Mouse (Mus musculus): Measurements from ENCODE around the gene B3galt4. TPM values are rescaled to one million over a fixed set of nuclear protein-coding genes. Genes with fewer than 3 reads are reported as not detected.
A peak's percentile ranks its signal among the peaks of the same experiment; 100 is the strongest.

B3galt4 gene
- total and polyA plus RNA-seq, 2 experiments from 2014 or later = 9.8 to 11.7 TPM

DNA sequence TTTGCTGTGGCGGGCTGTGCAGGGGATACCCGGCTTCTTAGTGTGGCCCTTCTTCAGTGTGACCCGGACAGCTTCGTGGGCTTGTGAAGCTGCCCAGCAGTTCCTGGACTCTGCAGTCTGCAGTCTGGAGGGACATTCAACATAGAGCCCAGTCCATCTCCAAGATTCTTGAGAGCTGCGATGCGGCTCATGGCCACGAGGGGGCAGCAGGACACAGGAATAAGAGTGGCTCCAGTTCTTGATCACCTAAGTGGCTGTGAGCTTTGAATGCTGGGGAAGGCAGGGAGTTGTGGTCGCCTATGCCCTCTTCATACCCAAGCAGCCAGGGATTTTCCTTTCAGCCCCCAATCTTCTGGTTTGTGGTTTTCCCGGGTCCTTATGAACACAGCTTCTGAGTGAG lies 17.2 kb upstream of the B3galt4 start:
- Histone ChIP-seq H3K4me1 (ENCODE audit: insufficient read depth) (no peaks in the 10 kb centered on the region), H3K27me3 (ENCODE audit: insufficient read depth, low read length) (no peaks in the 10 kb centered on the region), H3K27ac (ENCODE audit: low read depth, low read length) (no peak overlapping the region), H3K9ac (no peak overlapping the region), H3K4me2 (ENCODE audit: low read depth) (no peak overlapping the region), H3K4me3 (ENCODE audit: low read depth, low read length) (no peak overlapping the region), H3K36me3 (ENCODE audit: insufficient read depth) (peaks cover 17% of the 10 kb centered on the region), H3K9me3 (ENCODE audit: low read length) (no peaks in the 10 kb centered on the region)
- WGBS = 4% methylated on average over 9 of the region's 9 CpGs
- ATAC-seq (peak; percentile 90), DNase-seq (peak; percentile 89)
- peak; percentile 95 for TF ChIP-seq CTCF (IDR thresholded peaks at IDR 0.05; ENCODE audit: low read depth)

DNA sequence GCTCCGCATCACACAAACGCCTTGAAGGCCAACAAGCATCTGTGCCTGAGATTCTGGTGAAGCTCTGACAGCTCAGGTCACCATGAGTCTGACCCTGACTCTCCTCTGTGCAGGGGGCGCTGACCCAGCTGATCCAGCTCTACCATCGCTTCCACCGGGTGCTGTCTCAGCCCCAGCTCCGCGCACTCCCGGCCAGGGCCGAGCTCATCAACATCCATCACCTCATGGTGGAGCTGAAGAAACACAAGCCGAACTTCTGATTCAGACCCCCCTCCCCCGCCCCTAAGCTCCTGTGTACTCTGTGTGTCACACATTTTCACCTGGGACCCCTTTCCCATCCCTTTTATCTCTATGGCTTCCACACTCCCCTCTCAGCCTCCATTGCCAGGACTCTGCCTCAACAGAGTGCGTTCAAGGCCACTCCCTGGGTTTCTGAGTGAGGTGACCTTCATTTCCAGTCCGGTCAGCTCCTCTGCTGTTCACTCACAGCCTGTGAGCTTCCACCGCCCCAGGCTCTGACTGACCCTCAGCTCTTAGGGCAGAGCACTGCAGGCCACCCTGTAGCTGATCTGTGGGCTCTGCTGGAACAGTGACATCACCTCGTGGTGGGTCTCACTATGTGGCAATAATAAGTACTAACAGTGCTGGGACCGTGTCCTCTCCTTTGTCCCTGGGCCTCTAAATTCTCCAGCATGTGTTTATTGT lies 14.7 kb upstream of the B3galt4 start:
- H3K27me3 ChIP-seq (ENCODE audit: insufficient read depth, low read length) = no peaks in the 10 kb centered on the region
- TF ChIP-seq CTCF (IDR thresholded peaks at IDR 0.05; ENCODE audit: low read depth) = no peak
- no peaks in the 10 kb centered on the region for H3K4me1 ChIP-seq (ENCODE audit: insufficient read depth)
- H3K4me3 ChIP-seq (ENCODE audit: low read depth, low read length) = no peak overlapping the region
- H3K9ac ChIP-seq = no peak overlapping the region
- WGBS = 89% methylated on average over 16 of the region's 16 CpGs
- ATAC-seq = no peak
- no peak overlapping the region for H3K4me2 ChIP-seq (ENCODE audit: low read depth)
- no peak for DNase-seq
- H3K9me3 ChIP-seq (ENCODE audit: low read length) = no peaks in the 10 kb centered on the region
- H3K36me3 ChIP-seq (ENCODE audit: insufficient read depth) = peaks cover 40% of the 10 kb centered on the region
- H3K27ac ChIP-seq (ENCODE audit: low read depth, low read length) = no peak overlapping the region

DNA sequence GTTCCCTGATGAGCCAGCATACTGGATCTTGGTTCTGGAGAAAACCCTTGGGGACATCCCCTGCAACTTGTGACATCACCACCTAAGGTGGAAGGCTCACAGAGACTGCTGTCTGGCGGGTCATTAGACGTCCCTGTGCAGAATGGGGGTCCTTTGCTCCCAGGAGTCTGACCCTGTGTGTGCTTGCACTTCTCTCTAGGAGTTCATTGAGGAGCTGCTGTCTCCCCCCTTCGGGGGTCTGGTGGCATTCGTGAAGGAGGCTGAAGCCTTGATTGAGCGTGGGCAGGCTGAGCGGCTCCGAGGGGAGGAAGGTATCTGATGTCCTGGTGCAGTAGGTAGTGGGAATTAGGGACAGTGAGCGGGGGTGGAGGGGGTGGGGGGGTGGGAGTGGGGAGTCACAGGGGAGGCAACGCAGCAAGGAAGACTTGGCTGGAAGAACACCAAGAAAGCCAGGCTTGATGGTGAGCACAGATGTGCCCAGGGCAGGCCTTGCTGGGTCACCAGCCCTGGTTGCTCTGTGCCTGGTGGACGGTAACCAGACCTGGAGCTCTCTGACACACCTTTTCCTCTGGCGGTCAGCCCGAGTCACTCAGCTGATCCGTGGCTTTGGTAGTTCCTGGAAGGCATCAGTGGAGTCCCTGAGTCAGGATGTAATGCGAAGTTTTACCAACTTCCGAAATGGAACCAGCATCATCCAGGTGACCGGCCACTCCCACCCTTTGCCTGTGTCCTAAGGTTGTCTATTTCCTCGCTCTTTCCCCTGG lies 14.0 kb upstream of the B3galt4 start:
- Histone ChIP-seq H3K4me3 (ENCODE audit: low read depth, low read length) (no peak overlapping the region), H3K27ac (ENCODE audit: low read depth, low read length) (no peak overlapping the region), H3K36me3 (ENCODE audit: insufficient read depth) (peaks cover 47% of the 10 kb centered on the region), H3K9ac (no peak overlapping the region), H3K9me3 (ENCODE audit: low read length) (no peaks in the 10 kb centered on the region), H3K27me3 (ENCODE audit: insufficient read depth, low read length) (no peaks in the 10 kb centered on the region), H3K4me2 (ENCODE audit: low read depth) (no peak overlapping the region), H3K4me1 (ENCODE audit: insufficient read depth) (no peaks in the 10 kb centered on the region)
- ATAC-seq = no peak
- DNase-seq = no peak
- TF ChIP-seq CTCF (IDR thresholded peaks at IDR 0.05; ENCODE audit: low read depth) = no peak
- 91% methylated on average over 17 of the region's 17 CpGs for WGBS

DNA sequence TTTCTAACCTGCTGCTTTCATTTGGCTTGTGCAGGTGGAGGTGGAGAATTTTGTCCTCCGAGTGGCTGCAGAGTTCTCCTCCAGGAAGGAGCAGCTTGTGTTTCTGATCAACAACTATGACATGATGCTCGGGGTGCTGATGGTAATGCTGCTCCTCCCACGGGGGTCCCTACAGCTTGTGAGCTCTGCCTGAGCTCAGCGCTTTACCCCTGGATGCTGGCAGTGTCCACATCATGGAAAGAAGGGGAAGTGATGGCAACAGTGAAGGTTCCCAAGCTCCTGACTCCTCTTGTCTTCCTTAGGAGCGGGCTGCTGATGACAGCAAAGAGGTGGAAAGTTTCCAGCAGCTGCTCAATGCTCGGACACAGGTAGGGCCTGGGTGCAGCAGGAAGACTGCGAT lies 11.6 kb upstream of the B3galt4 start:
- 93% methylated on average over 7 of the region's 7 CpGs for WGBS
- no peak overlapping the region for H3K4me3 ChIP-seq (ENCODE audit: low read depth, low read length)
- H3K27me3 ChIP-seq (ENCODE audit: insufficient read depth, low read length) = no peaks in the 10 kb centered on the region

DNA sequence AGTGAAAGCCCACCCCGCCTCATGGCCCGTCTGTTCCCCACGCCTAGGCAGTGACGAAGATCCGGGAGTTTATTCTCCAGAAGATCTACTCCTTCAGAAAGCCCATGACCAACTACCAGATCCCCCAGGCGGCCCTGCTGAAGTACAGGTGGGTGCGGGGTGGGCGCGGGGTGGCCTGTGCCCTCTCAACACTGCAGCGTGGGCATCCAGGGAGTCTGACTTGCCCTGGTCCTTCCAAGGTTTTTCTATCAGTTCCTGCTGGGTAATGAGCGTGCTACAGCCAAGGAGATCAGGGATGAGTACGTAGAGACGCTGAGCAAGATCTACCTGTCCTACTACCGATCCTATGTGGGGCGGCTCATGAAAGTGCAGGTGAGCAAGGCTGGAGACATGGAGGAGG lies 8.7 kb upstream of the B3galt4 start:
- H3K9me3 ChIP-seq (ENCODE audit: low read length) = no peaks in the 10 kb centered on the region
- H3K4me3 ChIP-seq (ENCODE audit: low read depth, low read length) = no peak overlapping the region
- H3K27ac ChIP-seq (ENCODE audit: low read depth, low read length) = no peak overlapping the region
- no peak overlapping the region for H3K9ac ChIP-seq
- WGBS = 94% methylated on average over 15 of the region's 15 CpGs
- no peak overlapping the region for H3K4me2 ChIP-seq (ENCODE audit: low read depth)
- no peaks in the 10 kb centered on the region for H3K27me3 ChIP-seq (ENCODE audit: insufficient read depth, low read length)
- no peaks in the 10 kb centered on the region; the same call in 1 of the 2 replicates for H3K4me1 ChIP-seq (ENCODE audit: insufficient read depth)
- peaks cover 57% of the 10 kb centered on the region for H3K36me3 ChIP-seq (ENCODE audit: insufficient read depth)
- ATAC-seq (no peak), DNase-seq (no peak)
- no peak for TF ChIP-seq CTCF (IDR thresholded peaks at IDR 0.05; ENCODE audit: low read depth)

More for the DNA sequence above, 11.6 kb upstream of the B3galt4 start:
- H3K4me1 ChIP-seq (ENCODE audit: insufficient read depth) = no peaks in the 10 kb centered on the region
- no peak overlapping the region for H3K4me2 ChIP-seq (ENCODE audit: low read depth)
- peaks cover 69% of the 10 kb centered on the region for H3K36me3 ChIP-seq (ENCODE audit: insufficient read depth)
- no peak for ATAC-seq
- no peak overlapping the region for H3K27ac ChIP-seq (ENCODE audit: low read depth, low read length)
- no peak overlapping the region for H3K9ac ChIP-seq
- no peak for DNase-seq
- no peaks in the 10 kb centered on the region for H3K9me3 ChIP-seq (ENCODE audit: low read length)
- no peak for TF ChIP-seq CTCF (IDR thresholded peaks at IDR 0.05; ENCODE audit: low read depth)

DNA sequence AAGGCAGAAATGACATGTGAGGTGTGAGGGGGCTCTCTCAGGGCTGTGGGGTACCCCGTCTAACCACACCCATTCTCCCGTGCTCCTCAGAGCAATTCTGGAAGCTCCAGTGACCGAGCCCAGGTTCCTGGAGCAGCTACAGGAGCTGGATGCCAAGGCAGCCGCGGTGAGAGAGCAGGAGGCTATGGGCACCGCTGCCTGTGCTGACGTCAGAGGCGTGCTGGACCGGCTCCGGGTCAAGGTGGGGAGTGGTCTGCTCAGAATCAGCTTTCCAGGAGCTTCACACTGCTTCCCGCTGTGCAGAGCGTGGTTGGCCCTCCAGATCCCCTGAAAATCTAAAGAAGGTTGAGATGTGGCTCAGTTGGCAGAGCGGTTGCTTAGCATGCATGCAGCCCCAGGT lies 7.8 kb upstream of the B3galt4 start:
- no peaks in the 10 kb centered on the region for H3K9me3 ChIP-seq (ENCODE audit: low read length)
- no peaks in the 10 kb centered on the region for H3K27me3 ChIP-seq (ENCODE audit: insufficient read depth, low read length)
- WGBS = 96% methylated on average over 13 of the region's 13 CpGs
- H3K4me2 ChIP-seq (ENCODE audit: low read depth) = no peak overlapping the region
- H3K9ac ChIP-seq = no peak overlapping the region
- no peak for TF ChIP-seq CTCF (IDR thresholded peaks at IDR 0.05; ENCODE audit: low read depth)
- peaks cover 8% of the 10 kb centered on the region; the same call in 1 of the 2 replicates for H3K4me1 ChIP-seq (ENCODE audit: insufficient read depth)
- ATAC-seq = no peak
- no peak overlapping the region for H3K27ac ChIP-seq (ENCODE audit: low read depth, low read length)
- H3K4me3 ChIP-seq (ENCODE audit: low read depth, low read length) = no peak overlapping the region
- DNase-seq = no peak
- peaks cover 57% of the 10 kb centered on the region for H3K36me3 ChIP-seq (ENCODE audit: insufficient read depth)

DNA sequence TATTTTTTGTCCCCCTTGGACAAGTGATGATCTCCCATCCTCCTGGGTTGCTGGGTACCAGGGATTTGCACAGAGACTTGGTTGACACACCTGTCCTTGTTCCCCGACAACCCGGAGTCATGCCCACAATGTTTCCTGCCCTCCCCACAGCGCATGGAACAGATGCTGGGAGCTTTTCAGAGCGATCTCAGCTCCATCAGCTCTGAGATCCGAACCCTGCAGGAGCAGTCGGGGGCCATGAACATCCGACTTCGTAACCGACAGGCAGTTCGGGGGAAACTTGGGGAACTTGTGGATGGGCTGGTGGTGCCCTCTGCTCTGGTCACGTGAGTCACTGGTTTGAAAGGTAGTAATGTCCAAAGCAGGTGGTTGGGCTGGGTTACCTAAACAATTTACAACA lies 7.2 kb upstream of the B3galt4 start:
- peaks cover 8% of the 10 kb centered on the region; the same call in 1 of the 2 replicates for H3K4me1 ChIP-seq (ENCODE audit: insufficient read depth)
- H3K36me3 ChIP-seq (ENCODE audit: insufficient read depth) = peaks cover 60% of the 10 kb centered on the region
- no peak for TF ChIP-seq CTCF (IDR thresholded peaks at IDR 0.05; ENCODE audit: low read depth)
- no peak for DNase-seq
- WGBS = 95% methylated on average over 11 of the region's 11 CpGs
- H3K4me2 ChIP-seq (ENCODE audit: low read depth) = no peak overlapping the region
- no peak overlapping the region for H3K4me3 ChIP-seq (ENCODE audit: low read depth, low read length)
- no peaks in the 10 kb centered on the region for H3K9me3 ChIP-seq (ENCODE audit: low read length)
- no peak overlapping the region for H3K9ac ChIP-seq
- H3K27me3 ChIP-seq (ENCODE audit: insufficient read depth, low read length) = no peaks in the 10 kb centered on the region
- ATAC-seq = no peak
- no peak overlapping the region for H3K27ac ChIP-seq (ENCODE audit: low read depth, low read length)

Measured in forebrain, postnatal 0 days (tissue).